Mouse (Mus musculus): ENCODE data around the gene Rnf113a1.

DNA sequence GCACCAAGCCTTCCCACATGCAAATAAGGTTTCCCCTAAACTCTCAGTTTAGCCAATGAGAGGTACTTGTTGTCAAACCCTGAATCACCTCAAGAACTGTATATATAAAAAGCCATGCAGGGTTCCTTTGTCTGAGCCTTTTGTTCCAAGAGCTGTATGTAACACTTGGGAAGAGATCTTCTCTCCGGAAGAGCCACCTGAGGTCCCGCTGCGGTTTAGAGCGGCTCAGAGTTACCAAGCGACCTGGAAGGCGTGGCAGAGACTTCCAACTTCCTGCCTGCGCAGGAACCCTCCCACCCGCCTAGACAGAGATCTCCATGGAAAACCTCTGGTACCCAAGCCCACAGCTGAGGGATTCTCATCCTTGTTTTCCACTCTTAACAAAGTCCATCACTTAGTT lies 7.6 kb downstream of the Rnf113a1 start:
- TF ChIP-seq GATA1 (IDR thresholded peaks at IDR 0.05; ENCODE audit: low read length) = no peak
- no peak for TF ChIP-seq TAL1 (IDR thresholded peaks at IDR 0.05; ENCODE audit: low read length)

All from erythroblast, embryonic 14.5 days (primary cell).